21 mouse cellular contexts compared by ENCODE assay signal in the genomic region with DNA sequence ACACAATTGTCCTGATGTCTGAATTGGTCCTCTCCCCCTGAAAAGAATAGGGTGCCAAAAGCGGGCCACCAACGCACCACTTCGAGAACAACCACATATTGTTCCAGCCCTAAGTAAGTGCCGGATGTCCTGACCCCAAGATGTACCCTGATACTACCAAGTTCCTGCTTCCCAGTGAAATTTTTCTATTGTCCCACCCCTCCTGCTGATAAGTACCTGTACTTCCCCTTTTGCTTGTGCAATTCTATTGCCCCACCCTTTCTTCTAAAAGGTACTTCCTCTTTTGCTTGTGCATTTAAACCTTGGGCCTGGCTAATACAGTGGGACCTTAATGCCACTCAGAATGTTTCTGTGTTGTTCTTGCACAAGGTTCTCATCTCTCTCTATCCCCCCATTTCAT.
"Had no signal": no experiment of that assay in that cellular context is flagged by ENCODE, and none has a peak within 500 bp of the region (broad histone marks: within the 10 kb centered on the region; RNA-seq: fewer than 3 reads in every experiment).

No protein-coding gene starts in this region.

- H3K27ac ChIP-seq: liver, embryonic 15.5 days; lung, embryonic 15.5 days; macrophage; midbrain, embryonic 10.5 days; midbrain, embryonic 12.5 days; neural tube, embryonic 13.5 days; stomach, embryonic 15.5 days; stomach, postnatal 0 days had no signal

- H3K9ac ChIP-seq: liver, embryonic 15.5 days; liver, postnatal 0 days; lung, embryonic 15.5 days; midbrain, embryonic 12.5 days; neural tube, embryonic 13.5 days; stomach, embryonic 15.5 days had no signal

- H3K36me3 ChIP-seq: liver, embryonic 15.5 days; lung, embryonic 15.5 days; midbrain, embryonic 10.5 days; midbrain, embryonic 12.5 days; neural tube, embryonic 13.5 days; stomach, embryonic 15.5 days had no signal

- H3K9me3 ChIP-seq: liver, embryonic 15.5 days; lung, embryonic 15.5 days; neural tube, embryonic 13.5 days; stomach, embryonic 15.5 days had no signal

- H3K4me2 ChIP-seq: liver, embryonic 15.5 days; lung, embryonic 15.5 days; midbrain, embryonic 12.5 days; neural tube, embryonic 13.5 days; stomach, embryonic 15.5 days had no signal

- ATAC-seq: liver, postnatal 0 days; lung, postnatal 0 days; midbrain, embryonic 16.5 days had no signal

- H3K4me1 ChIP-seq: liver, embryonic 15.5 days; lung, embryonic 15.5 days; midbrain, embryonic 10.5 days; midbrain, embryonic 12.5 days; neural tube, embryonic 13.5 days; stomach, embryonic 15.5 days had no signal

- H3K27me3 ChIP-seq: liver, embryonic 15.5 days; lung, embryonic 15.5 days; midbrain, embryonic 12.5 days; neural tube, embryonic 13.5 days; stomach, embryonic 15.5 days had no signal

- DNase-seq: liver, postnatal 0 days; lung, adult 2 months; lung, postnatal 14 days; lung, postnatal 36 days; midbrain, embryonic 14.5 days; retina, postnatal 1 day; right cerebral cortex, adult 18-20 months; thymus, adult 2 months; thymus, postnatal 25 days; thymus, postnatal 4 days had no signal

- H3K4me3 ChIP-seq: liver, embryonic 15.5 days; lung, embryonic 15.5 days; midbrain, embryonic 10.5 days; midbrain, embryonic 12.5 days; myocyte; neural tube, embryonic 13.5 days; stomach, embryonic 15.5 days had no signal
